Mouse (Mus musculus): ENCODE results near the gene Ubqln4. TPM values are rescaled to one million over a fixed set of nuclear protein-coding genes. Genes with fewer than 3 reads are reported as not detected.

Gene Ubqln4
- 22.9 and 26.9 TPM in 2 replicates for polyA plus RNA-seq (2012; rRNA removed)

GRCm38 (mm10) chr3:88553525-88553879, at the start of gene Ubqln4:
Ubqln4 (plus strand) TSS chr3:88553758.

GRCm38 (mm10) chr3:88509692-88510420, 43.7 kb upstream of the Ubqln4 start, which contains the start of gene Lmna:
Lmna (minus strand) TSS chr3:88509956.

GRCm38 (mm10) chr3:88532299-88532674, 21.3 kb upstream of the Ubqln4 start, which contains the start of gene Mex3a:
Mex3a (plus strand) TSS chr3:88532395.

GRCm38 (mm10) chr3:88548180-88548917, 5.2 kb upstream of the Ubqln4 start, which contains the start of gene Rab25:
Rab25 (minus strand) TSS chr3:88548300.

GRCm38 (mm10) chr3:88552676-88553524, 658 bp upstream of the Ubqln4 start, which contains the start of gene Lamtor2:
Lamtor2 (minus strand) TSS chr3:88553074.

GRCm38 (mm10) chr3:88575540-88575939, 22.0 kb downstream of the Ubqln4 start, which contains the start of gene Ssr2:
Ssr2 (plus strand) TSS chr3:88575876.

GRCm38 (mm10) chr3:88605666-88606065, 52.1 kb downstream of the Ubqln4 start, which contains the start of gene Arhgef2:
Arhgef2 (plus strand) TSS chr3:88605966.

Other genes with a start within 250 kb of the Ubqln4 start
- 43.8 and 50.1 TPM in 2 replicates for gene Glmp, start 228.7 kb upstream of the Ubqln4 start, polyA plus RNA-seq (2012; rRNA removed)
- gene Tmem79, start 217.6 kb upstream of the Ubqln4 start, polyA plus RNA-seq (2012; rRNA removed): 0.58 and 0.64 TPM in 2 replicates
- gene Smg5, start 217.5 kb upstream of the Ubqln4 start, polyA plus RNA-seq (2012; rRNA removed): 22.9 and 25.4 TPM in 2 replicates
- gene Paqr6, start 189.2 kb upstream of the Ubqln4 start, polyA plus RNA-seq (2012; rRNA removed): 2.5 and 3.6 TPM in 2 replicates
- gene Bglap3, start 181.0 kb upstream of the Ubqln4 start, polyA plus RNA-seq (2012; rRNA removed): 0.35 and 0.79 TPM in 2 replicates
- not detected in 2 replicates for gene Bglap2, start 175.1 kb upstream of the Ubqln4 start, polyA plus RNA-seq (2012; rRNA removed)
- 0.16 TPM in 1 of 2 replicates, not detected in the other for gene Bglap, start 169.3 kb upstream of the Ubqln4 start, polyA plus RNA-seq (2012; rRNA removed)
- 38.9 and 40.2 TPM in 2 replicates for gene Pmf1, start 143.4 kb upstream of the Ubqln4 start, polyA plus RNA-seq (2012; rRNA removed)
- 11.4 and 12.7 TPM in 2 replicates for gene Slc25a44, start 128.6 kb upstream of the Ubqln4 start, polyA plus RNA-seq (2012; rRNA removed)
- gene Sema4a, start 92.6 kb upstream of the Ubqln4 start, polyA plus RNA-seq (2012; rRNA removed): 30.0 and 30.8 TPM in 2 replicates
- gene Lmna, start 43.8 kb upstream of the Ubqln4 start, polyA plus RNA-seq (2012; rRNA removed): 37.0 and 37.6 TPM in 2 replicates
- gene Mex3a, start 21.4 kb upstream of the Ubqln4 start, polyA plus RNA-seq (2012; rRNA removed): 0.77 and 0.82 TPM in 2 replicates
- gene Rab25, start 5.5 kb upstream of the Ubqln4 start, polyA plus RNA-seq (2012; rRNA removed): 0.31 and 0.47 TPM in 2 replicates
- 90.5 and 102 TPM in 2 replicates for gene Lamtor2, start 684 bp upstream of the Ubqln4 start, polyA plus RNA-seq (2012; rRNA removed)
- 240 and 254 TPM in 2 replicates for gene Ssr2, start 22.1 kb downstream of the Ubqln4 start, polyA plus RNA-seq (2012; rRNA removed)
- 9.6 and 11.4 TPM in 2 replicates for gene Arhgef2, start 52.2 kb downstream of the Ubqln4 start, polyA plus RNA-seq (2012; rRNA removed)
- gene Rxfp4, start 99.4 kb downstream of the Ubqln4 start, polyA plus RNA-seq (2012; rRNA removed): not detected in 2 replicates
- 30.7 and 35.2 TPM in 2 replicates for gene Khdc4, start 132.0 kb downstream of the Ubqln4 start, polyA plus RNA-seq (2012; rRNA removed)
- gene Rit1, start 163.1 kb downstream of the Ubqln4 start, polyA plus RNA-seq (2012; rRNA removed): 22.1 and 22.6 TPM in 2 replicates
- 0.48 and 0.50 TPM in 2 replicates for gene Syt11, start 221.4 kb downstream of the Ubqln4 start, polyA plus RNA-seq (2012; rRNA removed)